Mouse (Mus musculus): ENCODE measurements around the gene Ttc28. TPM values are rescaled to one million over a fixed set of nuclear protein-coding genes. Genes with fewer than 3 reads are reported as not detected.

The Ttc28 gene
- total RNA-seq, 2 experiments from 2014 or later = 34.1 TPM

DNA sequence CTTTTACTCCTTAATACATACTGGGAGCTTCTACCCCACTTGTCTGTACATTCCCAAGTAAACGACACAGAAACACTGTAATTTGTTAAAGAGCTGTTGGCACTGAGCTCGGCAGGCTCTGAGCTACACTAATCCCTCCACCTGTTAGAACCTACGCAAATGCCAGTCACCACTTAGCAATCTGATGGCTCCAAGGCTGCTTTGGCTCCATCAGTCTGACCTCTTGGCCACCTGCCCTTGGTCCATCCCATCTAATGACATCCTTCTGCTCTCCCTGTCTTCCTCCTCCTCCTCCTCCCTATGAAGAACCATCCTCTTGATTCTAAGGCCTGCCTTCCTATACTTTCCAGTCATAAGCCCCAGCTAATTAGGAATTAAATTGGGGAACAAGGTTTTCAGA is 437.9 kb downstream of the Ttc28 start:
- no peak for DNase-seq (ENCODE audit: low spot score in 2 of 2)

DNA sequence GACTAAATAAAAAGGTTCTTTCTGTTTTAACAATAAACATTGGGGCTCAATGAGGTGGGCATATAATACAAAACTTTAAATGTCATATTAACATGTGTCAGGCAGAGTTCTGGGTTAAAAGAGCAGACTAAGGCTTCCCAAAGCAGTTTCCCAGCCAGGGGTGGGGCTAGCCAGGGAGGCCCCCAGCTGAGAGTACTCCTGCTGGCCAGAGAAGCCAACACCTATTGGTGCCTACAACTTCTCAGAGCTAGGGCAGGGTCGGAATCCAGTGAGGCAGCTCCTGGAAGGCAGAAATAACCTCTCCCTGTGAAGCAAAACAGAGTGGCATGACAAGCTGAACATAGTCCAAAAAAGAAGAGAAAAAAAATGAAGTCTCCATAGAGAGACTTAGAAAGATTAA is 439.3 kb downstream of the Ttc28 start:
- DNase-seq (ENCODE audit: low spot score in 2 of 2) = no peak

DNA sequence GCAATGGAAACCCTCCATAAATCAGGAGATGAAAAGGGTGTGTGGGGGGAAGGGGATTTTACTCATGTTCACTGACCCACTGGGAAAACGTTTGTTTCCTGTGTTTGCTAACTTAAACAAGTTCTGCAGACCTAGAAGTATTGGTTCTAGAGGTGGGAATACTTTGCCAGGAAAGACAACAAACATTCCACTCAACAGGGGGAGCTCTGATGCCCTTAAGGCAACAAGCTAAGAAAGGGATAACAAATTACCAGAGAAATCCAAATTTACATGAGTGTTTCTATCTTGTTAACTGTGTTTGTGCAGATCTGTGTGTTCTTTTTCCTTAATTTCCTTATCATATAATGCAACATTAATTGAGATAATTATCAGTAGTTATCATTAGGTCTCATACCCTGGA is 446.2 kb downstream of the Ttc28 start:
- no peak for DNase-seq (ENCODE audit: low spot score in 2 of 2)

DNA sequence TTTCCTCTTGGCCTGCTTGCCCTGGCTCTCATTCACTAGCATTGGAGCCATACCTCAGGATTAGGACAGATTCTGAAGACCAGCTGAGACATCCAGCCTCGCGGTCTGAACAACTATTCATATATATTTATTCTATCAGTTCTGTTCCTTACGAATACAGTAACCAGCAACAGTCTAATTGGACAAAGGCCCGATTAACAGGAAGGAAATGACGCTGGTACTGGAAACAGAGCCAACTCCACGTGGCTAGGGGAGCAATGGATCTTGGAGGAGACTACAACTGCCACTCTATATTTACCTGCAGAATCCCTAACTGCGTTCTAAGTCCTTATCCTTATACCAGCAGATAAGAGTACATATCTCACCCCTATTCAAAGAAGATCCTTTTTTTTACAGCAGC is 447.8 kb downstream of the Ttc28 start:
- DNase-seq (ENCODE audit: low spot score in 2 of 2) = no peak

DNA sequence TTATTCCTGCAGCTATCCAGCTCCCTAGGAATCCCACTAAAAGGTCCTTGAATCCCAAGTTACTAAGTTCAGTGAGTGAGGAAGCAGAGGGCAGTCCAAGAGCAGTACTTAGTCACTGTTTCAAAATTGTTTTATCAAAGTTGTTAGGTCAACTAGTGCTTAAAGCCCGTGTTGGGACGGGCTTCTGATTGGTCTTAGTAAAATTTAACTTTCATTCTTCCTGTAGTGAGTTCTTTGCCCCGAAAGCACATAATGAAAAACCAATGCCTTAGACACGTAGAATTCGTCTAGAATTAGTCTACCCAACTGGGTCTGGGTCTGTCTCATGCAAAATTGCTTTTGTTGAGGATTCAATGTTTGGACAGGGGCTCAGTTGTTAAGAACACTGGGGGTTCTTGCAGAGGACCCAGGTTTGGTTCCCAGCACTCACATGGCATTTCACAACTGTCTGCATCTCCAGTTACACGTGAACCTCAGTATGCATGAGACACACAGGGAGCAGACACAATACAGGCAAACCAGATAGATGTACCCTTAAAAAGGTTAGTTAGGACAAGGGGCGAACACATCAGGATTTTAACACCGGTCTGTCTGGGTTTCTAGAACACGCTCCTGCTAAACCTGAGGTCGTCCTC is 450.3 kb downstream of the Ttc28 start:
- no peak for DNase-seq (ENCODE audit: low spot score in 2 of 2)

DNA sequence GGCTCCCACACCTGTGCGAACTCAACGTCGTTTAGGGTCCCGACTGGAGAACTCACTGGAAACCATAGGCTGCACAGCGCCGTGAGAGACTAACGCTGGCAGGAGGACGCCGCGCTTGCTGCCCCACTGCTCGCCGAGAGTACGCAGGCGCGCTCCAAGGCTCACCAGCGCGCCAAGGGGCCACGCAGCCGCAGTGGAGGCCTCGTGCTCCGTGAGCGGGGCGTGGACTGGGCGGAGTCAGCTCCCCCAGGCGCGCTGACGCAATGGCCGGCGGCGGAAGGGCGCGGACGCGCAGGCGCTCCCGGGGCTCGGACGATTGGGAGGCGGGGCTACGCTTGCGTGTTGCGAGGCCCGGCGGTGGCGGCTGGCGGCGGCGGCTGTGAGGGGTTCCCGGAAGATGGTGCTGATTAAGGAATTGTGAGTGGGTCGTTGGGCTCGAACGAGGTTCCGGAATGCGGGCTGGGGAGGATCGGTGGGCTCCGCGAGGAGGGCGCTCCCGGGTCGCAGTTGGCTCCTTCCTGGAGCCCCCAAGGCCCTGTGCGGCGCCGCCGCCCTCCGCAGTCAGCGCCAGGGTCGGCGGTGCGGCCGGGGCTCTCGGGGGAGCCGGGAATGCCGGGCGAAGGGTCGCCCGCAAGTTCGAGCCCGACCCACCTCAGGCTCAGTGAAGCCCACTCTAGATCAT is 451.0 kb downstream of the Ttc28 start, which contains the start of gene Pitpnb:
Pitpnb (plus strand) TSS at position 347 of the 682 bp plus-strand sequence.
- peak; percentile 97 to 99 for DNase-seq (ENCODE audit: low spot score in 2 of 2)

DNA sequence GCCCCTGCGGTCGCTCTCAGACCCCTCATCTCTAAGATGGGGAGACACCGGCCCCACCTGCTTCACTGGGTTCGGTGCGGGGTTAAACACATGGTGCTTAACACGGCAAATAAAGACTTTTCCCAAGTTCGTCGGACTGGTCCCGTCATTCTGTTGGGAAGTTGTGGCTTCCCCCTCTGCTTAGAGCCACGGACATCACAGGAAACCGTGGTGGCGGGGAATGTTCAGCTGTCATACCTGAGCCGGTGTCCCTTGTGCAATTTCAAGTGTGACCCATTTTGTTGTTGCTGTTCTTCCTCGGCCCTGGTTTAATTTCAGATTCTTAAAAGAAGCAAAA is 451.5 kb downstream of the Ttc28 start:
- no peak for DNase-seq (ENCODE audit: low spot score in 2 of 2)

DNA sequence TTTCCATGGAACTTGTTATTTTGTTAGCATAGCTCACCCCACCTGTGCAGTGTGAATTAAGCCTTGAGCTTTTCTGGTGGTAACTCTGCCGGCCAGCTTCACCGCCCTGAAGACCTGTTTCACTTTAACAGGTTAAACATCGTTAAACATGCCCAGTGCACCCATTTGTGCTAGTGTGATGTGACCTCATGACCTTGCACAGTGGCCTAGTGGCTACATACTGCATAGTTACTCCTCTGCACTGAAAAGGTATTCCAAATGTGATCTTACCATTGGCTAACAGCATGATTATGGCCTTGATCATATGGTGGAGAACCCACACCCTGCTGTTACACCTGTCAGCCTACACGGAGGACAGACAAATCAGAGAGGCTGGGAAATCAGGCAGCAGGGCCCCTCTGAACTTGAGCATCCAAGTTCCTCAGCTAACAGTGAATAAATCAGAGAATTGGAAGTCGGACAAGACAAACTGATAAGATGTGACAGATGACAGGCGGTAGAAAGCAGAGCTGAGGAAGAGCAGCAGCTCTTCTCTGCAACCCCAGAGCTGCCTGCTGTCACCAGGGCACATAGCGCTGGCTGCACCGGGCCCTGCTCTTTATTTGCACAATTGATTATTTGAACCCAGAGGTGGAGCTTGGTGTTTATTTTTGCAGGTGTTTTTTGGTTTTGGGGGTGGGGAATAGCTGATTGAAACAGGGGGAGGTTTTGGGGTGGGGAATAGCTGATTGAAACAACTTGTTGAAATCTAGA is 456.5 kb downstream of the Ttc28 start:
- no peak for DNase-seq (ENCODE audit: low spot score in 2 of 2)

Small RNA genes lying within 50 kb of the gene (microRNA-seq; reads per million reads assigned to microRNA genes)
- 38.4 reads per million, percentile 35 among the genes with 10 or more reads in this experiment for gene Mir701

Other genes with a start within 250 kb of the Ttc28 start
- 10 to 100 TPM; 27.0 to 29.3 TPM for gene Noc4l, start 226.4 kb upstream of the Ttc28 start, total RNA-seq (2021)
- 10 to 100 TPM; 26.3 to 27.0 TPM for gene Ddx51, start 226.4 kb upstream of the Ttc28 start, total RNA-seq (2021)
- 100 to 1,000 TPM in 1 of 2 experiments, 10 to 100 TPM in 1; 93.2 to 114 TPM for gene Ep400, start 109.1 kb upstream of the Ttc28 start, total RNA-seq (2021)
- gene Pus1, start 99.1 kb upstream of the Ttc28 start, total RNA-seq (2021) = 10 to 100 TPM; 40.2 to 47.2 TPM
- gene Ulk1, start 69.7 kb upstream of the Ttc28 start, total RNA-seq (2021) = 10 to 100 TPM; 59.5 to 64.8 TPM
- gene Hscb, start 40.0 kb upstream of the Ttc28 start, total RNA-seq (2021) = 10 to 100 TPM; 24.3 to 25.3 TPM
- 10 to 100 TPM in 1 of 2 experiments, 1 to 10 TPM in 1; 8.2 to 13.3 TPM for gene Chek2, start 39.8 kb upstream of the Ttc28 start, total RNA-seq (2021)

Data from adrenal gland, postnatal 4 days (tissue).